Mouse (Mus musculus) embryo, embryonic 9.5 days (tissue): ENCODE data around the gene Gpr39.

Experiments
- DNase-seq: peaks from one replicate; pipeline ENCODE4 v3.0.0-alpha.2; 2017; ENCODE audit errors: extremely low spot score

The Gpr39 gene

DNA sequence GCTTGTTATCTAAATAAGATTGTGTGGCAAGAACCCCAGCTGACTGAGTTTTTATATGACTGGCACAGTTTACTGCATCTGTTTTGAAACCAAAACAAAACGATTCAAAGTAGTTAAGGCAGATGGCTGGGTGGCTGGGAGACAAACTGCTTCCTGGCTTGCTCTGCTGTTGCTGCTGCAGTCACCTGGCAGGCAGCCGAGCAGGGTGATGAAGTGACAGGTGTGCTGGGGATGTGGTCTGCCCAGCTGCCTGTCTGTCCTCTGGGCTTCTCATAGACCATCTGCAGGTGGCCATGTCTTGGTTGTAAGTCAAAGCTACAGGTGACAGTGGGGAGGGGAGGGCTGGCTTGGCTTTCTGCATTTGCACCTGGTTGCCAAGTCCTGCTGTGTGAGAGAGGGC lies 131.6 kb downstream of the Gpr39 start:
- no peak for DNase-seq

DNA sequence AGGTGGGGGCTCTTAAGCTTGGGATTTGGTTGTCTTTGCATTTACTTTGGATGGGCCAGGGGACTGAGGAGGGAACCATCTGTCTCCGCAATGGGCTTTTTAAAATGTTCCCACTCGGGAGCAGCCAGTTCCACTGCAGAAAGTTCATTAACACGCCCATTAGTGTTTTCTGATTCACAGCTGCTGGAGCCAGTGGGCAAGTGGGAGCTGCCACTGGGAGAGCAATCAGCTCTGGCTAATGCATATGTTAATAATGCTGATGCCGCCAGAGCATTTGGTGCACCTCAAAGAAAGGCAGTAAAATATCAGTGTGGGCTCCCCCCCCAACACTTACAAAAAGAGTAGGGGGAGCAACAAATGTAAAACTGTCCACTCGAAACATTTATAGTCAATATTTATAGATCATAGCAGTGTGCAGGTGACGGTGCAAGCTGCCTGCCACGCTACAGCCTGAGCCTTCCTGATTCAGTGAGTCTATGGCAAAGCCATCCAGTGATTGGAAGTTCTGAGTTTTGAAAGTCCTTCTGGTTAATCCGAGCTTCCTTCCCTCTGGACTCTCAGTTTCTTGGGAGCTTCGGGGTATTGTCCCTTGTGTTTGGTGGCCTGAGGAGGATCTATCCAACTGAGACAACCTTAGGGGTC lies 136.5 kb downstream of the Gpr39 start:
- DNase-seq = no peak

DNA sequence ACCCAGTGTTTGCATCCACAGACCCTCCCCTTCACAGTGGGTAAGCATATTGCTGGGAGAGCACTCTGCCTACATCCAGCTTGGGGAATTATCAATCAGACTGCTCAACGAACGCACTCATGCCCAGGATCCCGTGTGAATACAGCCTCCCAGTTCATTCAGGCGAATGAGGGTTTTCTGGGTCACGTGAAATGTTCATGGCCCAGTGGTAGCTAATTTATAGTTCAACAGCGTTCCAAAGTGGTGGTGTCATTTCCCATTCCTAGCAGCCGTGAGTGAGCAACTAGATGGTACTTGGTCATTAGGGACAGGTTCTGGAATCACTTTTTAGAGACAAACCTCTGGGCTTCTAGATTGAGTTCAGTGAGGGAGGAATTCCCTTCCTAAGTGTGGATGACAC lies 144.3 kb downstream of the Gpr39 start:
- no peak for DNase-seq

DNA sequence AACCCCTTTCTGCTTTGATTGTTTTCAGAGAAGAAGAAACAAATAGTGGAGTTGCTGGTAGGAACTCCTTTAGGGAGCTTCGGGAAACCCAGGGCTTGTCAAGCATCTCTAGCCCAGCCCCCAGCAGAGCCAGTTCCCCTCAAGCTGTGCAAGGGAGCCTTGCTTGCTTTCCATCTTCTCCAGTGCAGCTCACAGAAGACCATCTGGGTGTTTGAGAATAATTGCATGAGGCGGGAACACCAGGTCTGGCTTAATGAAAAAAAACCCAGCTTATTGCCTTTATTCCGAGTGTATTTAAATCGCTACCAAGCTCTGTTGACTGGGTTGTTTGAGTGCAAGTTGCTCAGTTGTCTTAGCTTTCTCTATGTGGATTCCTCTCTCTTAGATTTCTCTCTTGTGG lies 146.8 kb downstream of the Gpr39 start:
- DNase-seq = no peak

DNA sequence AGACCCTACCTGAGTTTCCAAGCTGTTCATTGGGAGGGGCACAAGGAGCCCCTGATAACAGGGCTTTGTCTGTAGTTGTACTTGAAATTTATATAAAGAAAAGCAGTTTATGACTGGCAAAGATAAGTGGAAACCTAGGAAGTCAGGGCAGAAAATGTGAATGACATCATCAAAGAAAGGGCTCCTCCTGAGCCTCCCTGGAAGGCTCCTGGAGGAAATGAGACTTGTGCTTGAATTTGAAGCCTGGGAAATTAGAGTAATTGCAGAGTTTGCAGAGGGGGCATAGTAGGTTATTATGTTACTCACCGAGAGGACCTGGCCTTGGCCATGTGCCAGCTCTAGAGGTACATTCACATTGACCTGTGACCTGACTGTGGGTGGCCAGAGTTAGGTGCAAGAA lies 160.7 kb downstream of the Gpr39 start:
- no peak for DNase-seq

DNA sequence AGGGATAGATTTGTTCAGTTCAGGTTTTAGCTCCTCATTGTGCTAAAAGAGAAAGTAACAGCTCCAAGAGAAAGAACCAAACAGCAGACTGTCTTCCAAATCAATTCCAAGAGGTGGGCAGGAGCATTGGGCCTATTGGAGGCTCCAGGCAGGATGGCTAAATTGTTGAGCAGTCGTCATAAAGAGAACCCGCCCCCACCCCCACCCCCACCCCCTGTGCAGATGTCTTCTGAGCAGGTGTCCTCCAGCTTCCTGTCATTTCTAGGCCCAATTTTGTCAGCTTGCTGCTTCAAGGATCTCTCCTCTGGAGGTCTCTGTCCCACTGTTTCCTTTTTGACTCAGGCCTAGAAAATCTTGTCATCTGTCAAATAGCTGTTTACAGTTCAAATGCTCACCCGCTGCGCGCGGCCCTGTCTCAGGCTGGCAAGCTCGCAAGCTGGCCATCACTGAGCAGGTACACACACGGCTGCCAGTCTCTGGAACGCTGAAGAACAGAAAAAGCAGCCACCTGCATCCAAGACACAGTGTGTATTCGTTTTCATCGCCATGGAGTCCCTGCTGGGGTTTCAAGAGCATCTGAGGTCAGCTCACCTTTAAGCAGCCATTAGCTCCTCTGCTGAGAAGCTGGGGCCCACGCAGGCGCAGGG lies 163.1 kb downstream of the Gpr39 start:
- no peak for DNase-seq

DNA sequence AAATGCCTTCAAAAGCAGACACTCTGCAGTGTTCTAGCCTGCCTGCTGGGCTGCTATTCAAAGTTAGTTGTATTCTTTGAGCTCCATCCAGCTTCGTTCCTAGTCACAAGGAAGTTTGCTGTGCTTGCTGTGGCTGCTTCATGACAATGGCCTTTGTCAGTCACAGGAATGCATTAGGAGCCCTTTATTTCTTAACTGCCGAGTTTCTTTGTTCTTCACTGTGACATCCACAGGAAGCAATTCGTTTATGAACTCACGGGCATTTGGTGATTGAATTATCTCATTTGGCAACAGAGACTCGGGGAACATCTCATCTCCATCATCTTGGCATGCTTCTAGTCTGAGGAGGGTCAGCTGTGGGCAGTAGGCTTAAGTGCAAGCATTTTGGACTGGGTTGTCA lies 177.9 kb downstream of the Gpr39 start:
- peak; percentile 11 for DNase-seq

DNA sequence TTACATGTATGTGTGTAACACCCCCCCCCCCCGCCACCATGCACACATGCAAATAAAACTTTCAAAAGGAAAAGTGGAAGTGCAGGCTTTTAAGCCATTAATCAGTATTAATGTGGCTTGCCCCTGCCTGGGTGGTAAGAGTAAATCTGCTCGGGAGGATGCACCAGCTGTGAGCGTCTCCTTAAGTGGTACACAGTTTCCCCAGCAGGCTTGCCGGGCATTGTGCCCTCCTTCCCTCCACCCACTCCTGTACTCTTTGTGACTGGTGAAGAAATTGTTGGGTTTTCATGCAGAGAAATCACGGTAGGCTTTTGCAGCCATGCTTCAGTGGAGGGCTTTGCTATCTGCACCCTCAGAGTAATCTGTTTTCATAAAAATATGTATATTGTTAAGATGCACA lies 181.8 kb downstream of the Gpr39 start:
- no peak for DNase-seq

DNA sequence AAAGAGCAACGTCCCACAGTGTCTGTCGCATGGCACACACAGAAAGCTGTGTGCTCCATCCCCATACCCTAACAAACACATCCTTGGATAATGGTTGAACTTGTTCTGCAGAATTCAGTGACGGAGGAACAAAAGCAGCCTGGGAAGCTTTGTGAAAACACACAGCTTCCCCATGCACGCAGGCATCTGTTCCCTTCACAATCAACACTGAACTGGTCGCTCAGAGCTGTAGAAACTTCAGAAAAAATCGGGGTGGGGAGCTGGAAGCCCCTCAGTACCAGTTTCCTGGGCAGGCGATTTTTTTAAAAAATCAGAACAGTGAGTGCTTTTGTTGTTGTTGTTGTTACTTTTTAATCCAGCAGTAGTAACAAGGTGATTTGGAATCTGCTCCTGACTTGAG lies 193.3 kb downstream of the Gpr39 start:
- DNase-seq = no peak

DNA sequence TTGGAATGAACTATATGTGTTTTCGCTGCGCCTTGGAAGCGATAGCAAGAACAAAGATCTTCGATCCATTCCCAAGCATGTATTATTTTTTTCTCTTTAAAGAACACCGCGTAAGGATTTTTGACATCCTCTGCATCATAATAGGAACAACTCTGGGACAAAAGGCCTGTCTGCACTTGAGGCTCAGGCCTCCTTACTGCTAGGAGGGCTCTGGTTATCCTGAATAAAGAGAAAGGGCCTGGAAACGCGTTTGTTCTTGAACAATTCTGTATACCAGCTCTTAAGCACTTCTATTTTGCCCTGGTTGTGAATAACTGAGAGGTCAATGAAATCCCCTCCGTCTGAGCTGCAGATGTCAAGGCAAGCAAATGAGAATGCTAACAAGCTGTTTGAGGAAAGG lies 216.4 kb downstream of the Gpr39 start:
- DNase-seq = no peak

DNA sequence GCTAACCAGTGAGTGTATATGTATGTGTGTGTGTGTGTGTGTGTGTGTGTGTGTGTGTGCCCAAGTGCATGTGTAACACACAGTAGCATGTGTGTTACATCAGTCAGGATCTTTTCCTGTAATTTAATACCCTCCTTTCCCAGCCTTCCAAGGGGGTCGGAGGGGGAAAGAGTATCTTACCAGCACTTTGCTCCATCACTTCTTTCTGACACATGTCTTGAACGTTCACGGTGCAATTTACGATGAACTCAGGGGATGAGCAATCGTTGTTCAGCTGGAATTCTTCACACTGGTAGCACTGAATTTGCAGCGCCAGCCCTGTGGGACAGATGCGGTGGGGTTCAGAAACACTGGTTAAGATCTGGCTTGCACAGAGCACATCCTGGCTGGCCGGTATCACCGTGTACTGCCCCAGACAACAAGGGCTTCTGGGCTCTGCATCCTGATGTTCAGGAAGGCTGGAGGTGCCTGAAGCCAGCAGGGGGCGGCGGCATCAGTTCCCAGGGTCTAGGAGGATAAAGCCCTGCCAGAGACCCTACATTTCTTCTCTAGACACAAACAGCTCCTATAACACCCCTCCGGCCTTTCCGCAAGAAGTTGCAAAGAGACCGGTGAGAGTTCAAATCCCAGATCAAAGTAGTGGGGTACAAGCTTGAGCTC lies 233.5 kb downstream of the Gpr39 start:
- peak; percentile 69 for DNase-seq

DNA sequence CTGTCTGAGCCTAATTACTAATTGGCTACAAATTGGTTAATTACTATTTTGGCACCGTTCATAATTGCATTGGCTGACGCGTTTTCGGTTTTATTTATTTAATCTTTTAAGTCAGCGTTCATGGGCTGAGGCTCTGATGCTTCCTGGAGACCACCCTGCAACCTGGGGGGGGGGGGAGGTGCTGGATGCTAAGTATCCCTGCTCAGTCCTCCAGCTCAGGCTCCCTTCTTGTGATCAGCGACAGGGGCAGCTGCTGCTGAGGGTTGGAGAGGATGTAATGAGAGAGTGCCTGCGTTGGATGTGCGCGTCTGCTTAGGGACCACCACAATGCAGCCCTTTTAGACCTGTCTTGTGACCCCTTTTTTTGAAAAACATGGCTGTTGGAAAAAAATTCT lies 234.1 kb downstream of the Gpr39 start:
- no peak for DNase-seq

DNA sequence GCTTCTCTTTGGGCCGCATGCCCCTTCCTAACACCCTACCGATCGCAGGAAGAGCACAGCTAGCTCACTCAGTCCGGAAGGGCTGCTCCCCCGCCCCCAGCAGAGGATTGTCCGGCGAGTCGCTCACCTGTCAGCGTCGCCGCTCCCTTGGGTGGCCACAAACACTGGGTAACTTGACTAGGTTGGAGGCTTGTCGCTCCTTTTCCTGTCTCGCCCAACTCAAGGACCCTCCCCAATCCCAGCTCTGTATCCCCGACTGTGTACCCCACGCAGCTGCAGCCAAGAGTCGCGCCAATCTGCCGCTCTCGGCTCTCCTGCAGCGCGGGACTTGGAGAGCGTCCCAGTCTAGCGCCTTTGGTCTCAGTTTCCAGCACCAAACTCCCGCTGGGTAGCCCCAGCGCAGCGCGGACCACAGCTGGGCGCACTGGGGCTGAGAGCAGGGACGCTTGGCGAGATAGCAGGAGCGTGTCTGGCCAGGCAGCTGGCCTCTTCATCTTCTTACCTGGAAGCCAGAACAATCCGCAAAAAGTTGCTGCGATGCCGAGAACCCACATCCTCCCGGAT lies 234.6 kb downstream of the Gpr39 start:
- peak; percentile 53 for DNase-seq

DNA sequence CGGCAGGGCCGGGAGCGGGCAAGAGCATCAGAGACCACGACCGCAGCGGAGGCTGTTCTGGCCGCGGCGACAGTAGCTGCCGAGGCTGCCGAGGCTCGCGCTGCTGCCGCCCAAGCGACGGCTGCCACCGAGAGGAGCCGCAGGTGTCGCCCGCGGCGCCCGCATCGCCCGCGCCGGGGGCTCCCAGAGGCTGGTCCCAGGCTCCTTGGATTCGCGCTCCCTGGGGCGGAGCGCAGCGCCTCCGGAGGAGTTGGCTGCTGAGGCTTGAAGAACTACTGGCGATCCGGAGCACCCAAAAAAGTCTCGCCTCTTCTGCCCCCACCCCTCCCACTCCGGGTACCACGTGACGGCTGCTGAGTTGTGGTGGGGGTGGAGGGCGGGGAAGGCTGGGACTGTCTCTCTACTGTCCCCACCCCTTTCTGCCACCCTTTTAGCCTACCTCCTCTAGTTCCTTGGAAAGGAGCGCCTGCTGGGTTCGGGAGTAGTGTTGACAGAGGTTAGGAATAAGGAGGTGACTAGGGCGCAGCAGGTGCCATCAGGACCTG lies 235.2 kb downstream of the Gpr39 start:
- no peak for DNase-seq

DNA sequence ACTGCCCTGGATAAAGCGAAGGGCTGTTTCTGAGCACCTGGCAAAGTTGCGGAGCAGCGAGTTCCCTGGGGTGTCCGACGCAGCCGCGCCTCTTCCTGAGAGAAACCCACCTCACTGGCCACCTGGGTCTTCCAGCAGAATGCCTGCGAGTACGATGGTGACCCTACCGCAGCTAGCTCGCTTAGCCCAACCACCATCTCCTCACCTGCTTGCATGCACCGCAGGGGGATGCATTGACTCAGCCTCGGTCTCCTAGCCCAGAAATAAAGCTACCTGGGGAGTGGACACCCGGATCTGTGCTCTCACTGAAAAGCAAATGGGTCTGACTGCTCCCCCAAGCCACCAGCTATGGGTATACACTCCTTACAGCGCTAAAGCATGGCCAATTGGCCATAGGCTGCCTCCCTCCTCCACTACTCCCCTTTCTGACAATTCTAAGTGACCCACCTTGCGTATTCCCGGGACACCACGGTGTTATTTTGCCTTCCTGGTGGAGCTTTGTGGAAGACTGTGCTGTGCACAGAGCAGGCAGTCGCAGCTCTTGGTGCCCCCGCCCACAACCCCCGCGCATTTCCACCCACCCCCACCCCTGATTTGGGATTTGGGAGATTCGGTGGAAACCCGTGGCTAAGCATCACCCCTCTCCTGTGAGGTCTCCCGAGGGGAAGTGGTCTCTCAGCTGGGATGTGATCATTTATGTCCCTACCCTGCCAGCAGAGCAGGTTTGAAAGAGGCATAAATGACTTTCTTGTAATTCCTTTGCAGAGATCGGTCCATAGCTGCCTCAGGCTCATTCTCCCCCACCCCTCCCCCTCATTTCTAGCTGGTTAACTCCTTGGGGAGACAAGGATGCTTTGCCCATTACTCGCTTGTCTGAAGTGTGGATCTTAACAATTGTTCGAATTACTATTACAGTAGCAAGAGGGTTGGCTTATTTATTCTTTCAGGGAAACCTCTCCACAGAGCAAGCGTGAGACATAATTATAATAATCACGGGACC lies 236.1 kb downstream of the Gpr39 start, which contains the start of gene Lypd1:
Gene Lypd1, minus strand, starts transcription at position 501 of the 1,000 bp plus-strand sequence.
- peak; percentile 17 for DNase-seq

DNA sequence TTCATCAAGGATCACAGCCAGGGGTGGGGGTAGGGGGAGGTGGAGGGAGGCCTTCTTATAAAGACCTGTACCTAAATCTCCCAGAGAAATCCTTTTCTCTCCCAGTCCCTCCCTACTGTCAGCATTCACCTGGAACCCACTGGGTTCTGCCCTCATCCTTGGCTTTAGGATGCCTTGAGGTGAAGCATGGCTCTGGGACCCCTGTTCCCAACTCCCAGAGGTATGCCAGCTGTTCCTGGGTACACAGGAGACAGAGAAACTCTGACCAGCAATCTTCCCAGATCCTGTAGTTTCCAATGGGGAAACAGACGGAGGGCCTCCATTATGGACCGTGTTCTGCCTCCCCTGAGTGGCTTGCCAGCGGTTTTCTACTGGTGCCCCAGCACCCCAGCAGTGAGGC lies 243.9 kb downstream of the Gpr39 start:
- no peak for DNase-seq

DNA sequence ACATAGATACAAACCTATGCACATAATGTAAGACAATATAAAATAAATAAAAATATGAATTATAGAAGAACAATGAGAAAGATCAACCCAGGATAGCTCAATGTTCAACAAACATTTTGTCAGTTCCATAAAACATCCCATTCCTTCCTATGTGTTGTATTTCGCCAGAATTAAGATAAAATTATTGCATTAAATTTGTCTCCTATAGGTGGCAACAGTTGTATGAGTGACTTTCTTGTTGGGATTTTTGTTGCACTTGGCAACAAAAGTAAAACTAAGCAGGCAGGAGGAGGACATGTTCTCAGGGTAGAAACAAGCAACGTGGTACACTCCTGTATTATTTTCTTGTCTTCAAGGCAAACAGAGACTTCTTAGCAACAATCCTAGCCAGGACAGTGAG lies 246.3 kb downstream of the Gpr39 start:
- no peak for DNase-seq
